Mouse (Mus musculus) c-Kit-positive CD71-positive TER-119-negative erythroid progenitor cells, embryonic 14.5 days (primary cell): Measurements from ENCODE around the gene Exoc6b.

Experiments used
- DNase-seq: peaks from one replicate; pipeline ENCODE4 v3.0.0-alpha.2; 2013; ENCODE audit warnings: low read depth

The Exoc6b gene

GRCm38 (mm10) chr6:84726876-84727275, 342.4 kb downstream of the Exoc6b start:
- no peak for DNase-seq

- DNase-seq = no peak
Observed at GRCm38 (mm10) chr6:84713171-84713570, 356.1 kb downstream of the Exoc6b start.

GRCm38 (mm10) chr6:84710831-84711230, 358.5 kb downstream of the Exoc6b start:
- no peak for DNase-seq

- no peak for DNase-seq
Observed at GRCm38 (mm10) chr6:84708631-84709030, 360.7 kb downstream of the Exoc6b start.

- DNase-seq = no peak
Observed at GRCm38 (mm10) chr6:84699579-84699978, 369.7 kb downstream of the Exoc6b start.

- no peak for DNase-seq
Observed at GRCm38 (mm10) chr6:84698288-84698673, 371.0 kb downstream of the Exoc6b start.

- no peak for DNase-seq
Observed at GRCm38 (mm10) chr6:84697474-84698287, 371.6 kb downstream of the Exoc6b start.

GRCm38 (mm10) chr6:84693844-84694243, 375.5 kb downstream of the Exoc6b start:
- DNase-seq = no peak

- no peak for DNase-seq
Observed at GRCm38 (mm10) chr6:84693204-84693603, 376.1 kb downstream of the Exoc6b start.

GRCm38 (mm10) chr6:84691907-84692306, 377.4 kb downstream of the Exoc6b start:
- no peak for DNase-seq

GRCm38 (mm10) chr6:84677770-84678169, 391.5 kb downstream of the Exoc6b start:
- no peak for DNase-seq

- no peak for DNase-seq
Observed at GRCm38 (mm10) chr6:84674936-84675335, 394.4 kb downstream of the Exoc6b start.

- DNase-seq = no peak
Observed at GRCm38 (mm10) chr6:84674136-84674535, 395.2 kb downstream of the Exoc6b start.

GRCm38 (mm10) chr6:84661451-84662112, 407.7 kb downstream of the Exoc6b start:
- DNase-seq = no peak

GRCm38 (mm10) chr6:84660982-84661381, 408.3 kb downstream of the Exoc6b start:
- DNase-seq = no peak

- no peak for DNase-seq
Observed at GRCm38 (mm10) chr6:84657091-84657490, 412.2 kb downstream of the Exoc6b start.

- DNase-seq = no peak
Observed at GRCm38 (mm10) chr6:84656680-84657079, 412.6 kb downstream of the Exoc6b start.

GRCm38 (mm10) chr6:84651902-84652301, 417.4 kb downstream of the Exoc6b start:
- DNase-seq = no peak

- no peak for DNase-seq
Observed at GRCm38 (mm10) chr6:84647197-84647596, 422.1 kb downstream of the Exoc6b start.

GRCm38 (mm10) chr6:84646696-84647095, 422.6 kb downstream of the Exoc6b start:
- no peak for DNase-seq

- no peak for DNase-seq
Observed at GRCm38 (mm10) chr6:84641062-84641431, 428.3 kb downstream of the Exoc6b start.

GRCm38 (mm10) chr6:84640324-84641061, 428.8 kb downstream of the Exoc6b start:
- no peak for DNase-seq

GRCm38 (mm10) chr6:84638206-84638605, 431.1 kb downstream of the Exoc6b start:
- DNase-seq = no peak
